Mouse (Mus musculus) neural tube, embryonic 11.5 days (tissue): ENCODE results near the gene Slc13a3. TPM values are rescaled to one million over a fixed set of nuclear protein-coding genes. Genes with fewer than 3 reads are reported as not detected.

ENCODE experiments used
- ATAC-seq: fragments of 200-750 bp; cut with Nextera tagmentation; 2 replicates; pipeline ENCODE4 v1.8.0; 2017; ENCODE audit warnings: moderate number of reproducible peaks, mild to moderate bottlenecking, moderate TSS enrichment, moderate library complexity; ENCODE audit not compliant: insufficient read depth, low FRiP score, low TSS enrichment
- DNase-seq: peaks from one replicate; pipeline ENCODE4 v3.0.0-alpha.2; 2015; ENCODE audit warnings: low spot score
- H3K27ac ChIP-seq: fragments of 300-500 bp; sonication (generic); 2 replicates; pipeline ENCODE4 v1.5.1; 2014; ENCODE audit warnings: low read depth, mild to moderate bottlenecking, low read length
- H3K27me3 ChIP-seq: fragments of 300-500 bp; sonication (generic); 2 replicates; pipeline ENCODE4 v1.6.1; 2014; ENCODE audit warnings: mild to moderate bottlenecking, low read length, mixed read lengths; ENCODE audit not compliant: control insufficient read depth, insufficient read depth
- H3K36me3 ChIP-seq: fragments of 300-500 bp; sonication (generic); 2 replicates; pipeline ENCODE4 v1.6.1; 2014; ENCODE audit warnings: mild to moderate bottlenecking, low read length, moderate library complexity, mixed read lengths; ENCODE audit not compliant: control insufficient read depth, insufficient read depth
- H3K4me1 ChIP-seq: fragments of 300-500 bp; sonication (generic); 2 replicates; pipeline ENCODE4 v1.6.1; 2014; ENCODE audit warnings: low read length, mixed read lengths; ENCODE audit not compliant: control insufficient read depth, insufficient read depth
- H3K4me2 ChIP-seq: fragments of 300-500 bp; sonication (generic); 2 replicates; pipeline ENCODE4 v1.6.1; 2014; ENCODE audit warnings: low read depth, mild to moderate bottlenecking, moderate library complexity
- H3K4me3 ChIP-seq: fragments of 300-500 bp; sonication (generic); 2 replicates; pipeline ENCODE4 v1.5.1; 2014; ENCODE audit warnings: low read depth, low read length
- H3K9ac ChIP-seq: fragments of 300-500 bp; sonication (generic); 2 replicates; pipeline ENCODE4 v1.6.1; 2014; ENCODE audit warnings: mild to moderate bottlenecking, low read length
- H3K9me3 ChIP-seq: fragments of 300-500 bp; sonication (generic); 2 replicates; pipeline ENCODE4 v1.6.1; 2016; ENCODE audit warnings: low read length; ENCODE audit not compliant: control insufficient read depth
- WGBS: fragments of 180-500 bp; shearing (Covaris S2); extraction: QIAGEN DNeasy Blood & Tissue Kit; methylation state at CpG from one replicate; pipeline ENCODE4 v1.1.7; 2014; 5-methylcytosine and 5-hydroxymethylcytosine counted together
- polyA plus RNA-seq: library from polyadenylated mRNA; unstranded; fragments of >200 nt; fragmentation: Nextera tagmentation; extraction: Ambion mirVana; gene quantifications from 2 replicates; pipeline ENCODE4 v1.2.1, GENCODE M21; 2014

Slc13a3 gene
- polyA plus RNA-seq, 1 experiment from 2014 or later, result 0.23 TPM

DNA sequence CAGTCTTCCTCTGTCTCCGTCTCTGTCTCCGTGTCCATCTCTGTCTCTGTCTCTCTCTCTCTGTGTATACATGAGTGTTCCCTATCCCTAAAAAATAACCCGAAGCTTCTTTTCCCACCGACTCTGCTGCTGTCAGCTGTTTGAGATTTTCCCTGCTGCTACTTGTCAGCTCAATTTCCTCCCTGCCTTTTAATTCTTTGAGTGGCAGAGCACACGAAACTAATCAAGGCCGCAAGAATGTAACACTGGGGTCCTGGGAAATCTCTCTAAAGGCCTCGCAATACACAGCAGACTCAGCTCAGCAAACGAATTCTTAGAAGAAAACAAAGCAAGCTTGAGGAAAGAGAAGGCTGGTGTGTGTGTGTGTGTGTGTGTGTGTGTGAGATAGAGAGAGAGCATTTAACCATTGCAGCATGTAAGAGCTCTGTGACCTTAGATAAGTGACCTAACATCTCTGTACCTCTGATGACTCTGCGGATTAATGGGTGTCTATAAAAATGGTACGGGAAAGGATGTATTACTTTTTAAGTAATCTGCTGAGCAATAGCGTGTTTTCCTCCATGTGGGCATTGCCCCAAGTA is 57.8 kb downstream of the Slc13a3 start:
- ATAC-seq (no peak), DNase-seq (no peak)
- WGBS, result 79% methylated on average over 11 of the region's 11 CpGs
- no peak overlapping the region for H3K27ac ChIP-seq
- no peaks in the 10 kb centered on the region for H3K27me3 ChIP-seq
- H3K36me3 ChIP-seq, result no peaks in the 10 kb centered on the region
- no peak overlapping the region for H3K4me3 ChIP-seq
- no peak overlapping the region for H3K4me2 ChIP-seq
- no peak overlapping the region for H3K9ac ChIP-seq
- peaks cover 4% of the 10 kb centered on the region; the same call in 1 of the 2 replicates for H3K4me1 ChIP-seq
- H3K9me3 ChIP-seq, result no peaks in the 10 kb centered on the region

DNA sequence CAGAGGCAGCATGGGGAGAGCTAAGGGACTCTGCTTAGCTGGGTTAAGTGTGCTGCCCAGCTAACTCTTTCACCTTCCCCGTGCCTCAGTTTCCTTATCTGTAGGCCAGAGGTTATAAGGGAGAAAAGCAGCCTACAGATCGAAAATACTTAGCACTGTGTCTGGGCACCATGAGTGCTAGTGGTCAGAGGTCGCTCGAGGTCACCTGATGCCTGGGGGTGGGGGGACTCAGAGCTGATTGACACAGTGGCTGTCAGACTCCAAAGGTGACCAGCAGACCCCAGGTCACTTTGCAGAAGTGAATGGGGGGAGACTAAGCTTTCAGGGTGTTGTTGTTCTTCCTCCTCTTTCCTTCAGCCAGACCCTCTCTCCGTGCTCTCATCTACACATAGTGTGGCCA is 58.7 kb downstream of the Slc13a3 start:
- ATAC-seq (no peak), DNase-seq (no peak)
- H3K9ac ChIP-seq, result no peak overlapping the region
- H3K4me1 ChIP-seq, result no peaks in the 10 kb centered on the region
- no peaks in the 10 kb centered on the region for H3K9me3 ChIP-seq
- H3K27me3 ChIP-seq, result no peaks in the 10 kb centered on the region
- no peak overlapping the region for H3K4me2 ChIP-seq
- no peak overlapping the region for H3K4me3 ChIP-seq
- no peak overlapping the region for H3K27ac ChIP-seq
- no peaks in the 10 kb centered on the region for H3K36me3 ChIP-seq
- 84% methylated on average over 5 of the region's 5 CpGs for WGBS

DNA sequence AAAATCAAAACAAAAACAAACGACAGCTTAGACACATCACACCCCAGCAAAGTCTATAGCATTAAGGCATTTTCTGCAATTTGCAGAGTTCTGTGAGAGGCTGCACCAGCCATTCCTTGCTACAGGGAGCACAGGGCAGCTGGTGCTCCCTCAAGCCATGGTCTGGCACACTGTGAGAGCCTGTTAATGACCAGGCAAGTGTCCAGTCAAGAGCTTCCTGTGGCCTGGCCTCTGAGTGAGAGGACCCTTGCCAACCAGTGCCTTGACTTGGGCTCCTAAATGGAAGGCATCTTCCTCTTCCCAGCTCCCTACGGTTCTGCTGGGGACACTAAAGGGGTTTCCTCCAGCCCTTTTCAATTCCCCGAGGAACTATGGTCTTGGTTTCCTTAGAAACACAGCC is 59.1 kb downstream of the Slc13a3 start:
- H3K9ac ChIP-seq, result no peak overlapping the region
- H3K4me3 ChIP-seq, result no peak overlapping the region
- DNase-seq (no peak), ATAC-seq (no peak)
- no peaks in the 10 kb centered on the region for H3K9me3 ChIP-seq
- no peak overlapping the region for H3K4me2 ChIP-seq
- H3K4me1 ChIP-seq, result no peaks in the 10 kb centered on the region
- 61% methylated on average over 3 of the region's 3 CpGs for WGBS
- H3K36me3 ChIP-seq, result no peaks in the 10 kb centered on the region
- H3K27me3 ChIP-seq, result no peaks in the 10 kb centered on the region
- no peak overlapping the region for H3K27ac ChIP-seq

DNA sequence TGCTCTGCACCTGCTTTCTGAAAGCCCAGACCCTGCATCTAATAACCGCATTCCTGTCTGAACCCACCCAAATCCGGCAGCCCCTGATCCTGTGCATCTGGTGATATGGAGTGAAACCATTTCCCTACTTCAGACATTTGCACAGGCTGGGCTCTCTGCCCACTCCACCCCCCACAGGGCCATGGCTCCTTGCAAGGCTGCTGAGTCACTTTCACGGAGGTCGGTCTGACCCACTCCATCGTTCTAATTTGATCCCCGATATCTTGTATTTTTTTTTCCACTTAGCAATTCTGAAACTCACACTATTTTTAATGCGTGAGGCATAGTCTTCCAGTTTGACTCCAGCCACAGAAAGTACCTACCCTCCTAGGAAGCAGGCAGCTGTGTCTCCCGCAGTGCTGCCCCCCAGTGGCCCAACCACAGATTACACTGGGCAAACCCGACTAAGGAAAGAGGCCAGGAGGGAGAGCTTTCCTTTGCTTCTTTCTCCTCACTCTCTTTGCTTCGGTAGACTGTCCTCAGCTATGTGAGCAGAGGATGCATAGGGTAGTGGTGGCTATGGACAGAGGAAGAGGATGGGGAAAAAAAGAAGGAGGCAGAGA is 65.2 kb downstream of the Slc13a3 start:
- Histone ChIP-seq H3K9ac (no peak overlapping the region), H3K27me3 (no peaks in the 10 kb centered on the region), H3K9me3 (no peaks in the 10 kb centered on the region), H3K4me3 (no peak overlapping the region), H3K27ac (no peak overlapping the region), H3K36me3 (no peaks in the 10 kb centered on the region), H3K4me2 (no peak overlapping the region), H3K4me1 (no peaks in the 10 kb centered on the region)
- WGBS, result 54% methylated on average over 10 of the region's 10 CpGs
- peak; percentile 70 for DNase-seq
- no peak for ATAC-seq

DNA sequence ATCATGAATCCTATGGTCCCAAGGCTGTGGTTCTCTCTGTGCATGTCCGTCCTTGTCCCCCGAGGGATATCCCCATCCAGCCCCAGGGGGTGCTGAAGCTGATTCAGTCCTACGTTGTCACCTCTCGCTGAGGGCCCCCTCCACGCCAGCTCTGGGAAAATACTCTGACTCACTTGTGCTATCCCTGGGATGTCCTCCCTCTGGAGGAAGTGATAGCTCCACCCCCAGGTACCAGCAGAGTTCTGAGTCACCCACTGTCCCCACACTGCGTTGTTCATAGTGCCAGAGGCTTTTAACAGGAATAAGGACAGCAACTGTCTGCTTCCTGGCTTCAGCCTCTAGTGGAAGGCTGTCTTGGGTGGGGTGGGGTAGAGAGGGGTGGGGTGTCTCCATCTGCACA is 67.7 kb downstream of the Slc13a3 start:
- H3K27ac ChIP-seq, result no peak overlapping the region
- no peaks in the 10 kb centered on the region for H3K36me3 ChIP-seq
- H3K4me3 ChIP-seq, result no peak overlapping the region
- DNase-seq, result no peak
- no peak overlapping the region for H3K4me2 ChIP-seq
- H3K4me1 ChIP-seq, result no peaks in the 10 kb centered on the region
- H3K9me3 ChIP-seq, result no peaks in the 10 kb centered on the region
- WGBS, result 63% methylated on average over 6 of the region's 6 CpGs
- H3K27me3 ChIP-seq, result no peaks in the 10 kb centered on the region
- H3K9ac ChIP-seq, result no peak overlapping the region
- no peak for ATAC-seq

DNA sequence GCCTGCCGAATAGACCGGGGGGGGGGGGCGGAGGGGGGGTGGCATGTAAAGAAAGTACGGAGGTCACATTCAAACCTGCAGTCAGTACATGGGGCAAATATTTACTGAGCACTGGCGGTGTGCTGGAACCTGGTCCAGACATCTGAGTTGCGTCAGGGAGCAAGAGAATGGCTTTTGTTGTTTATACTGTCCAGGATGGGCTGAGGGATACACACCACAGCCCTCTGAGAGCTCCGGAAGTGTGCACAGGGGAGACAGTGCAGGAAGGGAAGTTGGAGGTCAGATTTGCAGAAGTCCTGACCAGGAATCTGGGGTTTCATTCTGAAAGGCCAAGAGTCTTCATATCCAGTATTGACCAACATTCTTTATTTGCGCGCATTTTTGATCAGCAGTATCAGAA is 68.1 kb downstream of the Slc13a3 start:
- Histone ChIP-seq H3K4me3 (no peak overlapping the region), H3K9me3 (no peaks in the 10 kb centered on the region), H3K27me3 (no peaks in the 10 kb centered on the region), H3K27ac (no peak overlapping the region), H3K36me3 (no peaks in the 10 kb centered on the region), H3K4me1 (no peaks in the 10 kb centered on the region), H3K9ac (no peak overlapping the region), H3K4me2 (no peak overlapping the region)
- no peak for ATAC-seq
- WGBS, result 82% methylated on average over 9 of the region's 9 CpGs
- no peak for DNase-seq

DNA sequence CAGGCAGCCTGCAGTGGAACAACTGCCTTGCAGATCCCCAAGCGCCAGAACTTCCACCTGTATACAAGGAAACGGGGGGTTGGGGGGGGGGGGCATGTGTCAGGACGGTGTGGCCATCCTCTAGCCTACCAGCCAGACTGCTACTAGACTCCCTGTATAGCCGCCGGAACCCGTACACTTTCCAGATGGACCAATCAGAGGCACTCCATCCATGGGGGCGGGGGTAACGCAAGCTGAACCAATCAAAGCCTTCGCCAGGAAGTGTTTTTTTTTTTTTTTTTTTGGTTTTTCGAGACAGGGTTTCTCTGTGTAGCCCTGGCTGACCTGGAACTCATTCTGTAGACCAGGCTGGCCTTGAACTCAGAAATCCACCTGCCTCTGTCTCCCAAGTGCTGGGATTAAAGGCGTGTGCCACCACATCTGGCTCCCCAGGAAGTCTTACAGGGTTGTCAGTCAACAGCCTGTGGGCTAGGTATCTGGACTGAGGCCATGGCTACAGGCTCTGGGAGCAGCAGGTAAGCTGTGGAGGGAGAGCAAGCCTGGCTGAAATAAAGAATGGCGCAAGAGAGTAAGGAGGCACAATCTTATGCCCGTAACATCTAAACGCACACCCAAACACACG is 74.8 kb downstream of the Slc13a3 start:
- Histone ChIP-seq H3K27ac (no peak overlapping the region), H3K4me3 (no peak overlapping the region), H3K4me1 (peaks cover 15% of the 10 kb centered on the region), H3K27me3 (no peaks in the 10 kb centered on the region), H3K36me3 (no peaks in the 10 kb centered on the region), H3K9ac (no peak overlapping the region), H3K9me3 (no peaks in the 10 kb centered on the region), H3K4me2 (no peak overlapping the region)
- DNase-seq (no peak), ATAC-seq (no peak)
- WGBS, result 55% methylated on average over 14 of the region's 15 CpGs

DNA sequence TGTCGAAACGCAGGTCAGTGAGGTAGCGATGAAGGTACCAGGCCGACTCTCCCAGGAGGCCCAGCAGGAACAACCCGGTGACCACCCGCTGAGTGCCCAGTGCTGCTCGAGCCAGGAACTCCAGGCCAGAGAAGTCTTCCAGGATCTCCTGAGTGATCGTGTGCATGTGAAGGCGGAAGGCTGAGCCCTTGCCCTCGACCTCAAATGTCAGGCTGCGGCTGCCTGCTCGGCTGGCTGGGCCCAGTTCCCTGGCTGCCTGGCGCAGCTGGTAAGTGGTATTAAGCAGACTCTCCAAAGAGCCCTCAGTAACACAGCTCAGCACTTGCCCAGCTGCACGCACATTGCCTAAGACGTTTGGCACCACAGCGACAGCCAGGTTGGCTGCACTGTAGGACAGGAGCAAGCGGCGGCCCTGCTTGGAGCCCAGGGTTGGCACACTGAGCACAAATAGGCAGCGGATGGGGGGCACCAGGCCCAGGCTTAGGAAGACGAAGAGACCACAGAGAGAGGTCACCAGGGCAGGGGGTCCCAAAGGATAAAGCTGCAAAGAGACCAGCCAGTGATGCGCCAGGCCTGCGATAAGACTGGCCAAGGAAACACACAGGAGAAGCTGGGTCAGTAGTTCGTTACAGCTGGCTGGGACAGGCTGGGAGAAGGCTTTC is 75.4 kb downstream of the Slc13a3 start:
- Histone ChIP-seq H3K27ac (peak overlapping the region; percentile 7; the same call in 1 of the 2 replicates), H3K36me3 (no peaks in the 10 kb centered on the region), H3K4me2 (no peak overlapping the region), H3K4me1 (peaks cover 15% of the 10 kb centered on the region), H3K9me3 (no peaks in the 10 kb centered on the region), H3K4me3 (no peak overlapping the region), H3K27me3 (no peaks in the 10 kb centered on the region), H3K9ac (peak overlapping the region; percentile 7; the same call in 1 of the 2 replicates)
- ATAC-seq, result no peak
- 72% methylated on average over 23 of the region's 23 CpGs for WGBS
- DNase-seq, result no peak
